Mouse (Mus musculus) lung, postnatal 0 days (tissue): ENCODE data around the gene P4ha1.

Source experiments
- CTCF ChIP-seq: IDR thresholded peaks from 2 replicates; pipeline ENCODE4 v1.5.1; 2016; ENCODE audit warnings: antibody characterized with exemption, mild to moderate bottlenecking
- EP300 ChIP-seq: IDR thresholded peaks from 2 replicates; pipeline ENCODE4 v1.6.1; 2016; ENCODE audit warnings: antibody characterized with exemption, mild to moderate bottlenecking, control low read depth

GRCm38 (mm10) chr10:59326612-59327315 lies 3.7 kb downstream of the P4ha1 start:
- TF ChIP-seq CTCF (no peak), EP300 (no peak)
